Mouse (Mus musculus) regulatory T cell (primary cell): ENCODE measurements around the gene Sh3bgrl2.

Experiments
- in situ Hi-C: fragments of 300-600 bp; cut with MboI, MseI; formaldehyde crosslinking; loops from one replicate; pipeline ENCODE4 v1.15.1; 2025; ENCODE audit warnings: high pct_unique_total_duplicates

The Sh3bgrl2 gene

GRCm38 (mm10) chr9:83628669-83629612 lies 80.8 kb downstream of the Sh3bgrl2 start:
- in situ Hi-C loops = no loop called here

GRCm38 (mm10) chr9:83630341-83630740 lies 82.2 kb downstream of the Sh3bgrl2 start:
- in situ Hi-C loops = no loop called here

- in situ Hi-C loops = no loop called here
These were observed 83.8 kb downstream of the Sh3bgrl2 start for GRCm38 (mm10) chr9:83631920-83632319.

- in situ Hi-C loops = no loop called here
These were observed 86.6 kb downstream of the Sh3bgrl2 start for GRCm38 (mm10) chr9:83634703-83635102.

GRCm38 (mm10) chr9:83635997-83636396 lies 87.9 kb downstream of the Sh3bgrl2 start:
- in situ Hi-C loops = no loop called here

GRCm38 (mm10) chr9:83643139-83643538 lies 95.0 kb downstream of the Sh3bgrl2 start:
- in situ Hi-C loops = no loop called here

GRCm38 (mm10) chr9:83643833-83644232 lies 95.7 kb downstream of the Sh3bgrl2 start:
- in situ Hi-C loops = no loop called here

- in situ Hi-C loops = no loop called here
These were observed 98.1 kb downstream of the Sh3bgrl2 start for GRCm38 (mm10) chr9:83646215-83646614.

- in situ Hi-C loops = no loop called here
These were observed 98.6 kb downstream of the Sh3bgrl2 start for GRCm38 (mm10) chr9:83646691-83647090.

- in situ Hi-C loops = no loop called here
These were observed 100.0 kb downstream of the Sh3bgrl2 start for GRCm38 (mm10) chr9:83647919-83648705.

- in situ Hi-C loops = no loop called here
These were observed 100.6 kb downstream of the Sh3bgrl2 start for GRCm38 (mm10) chr9:83648733-83649132.

GRCm38 (mm10) chr9:83652015-83652414 lies 103.9 kb downstream of the Sh3bgrl2 start:
- in situ Hi-C loops = no loop called here

- in situ Hi-C loops = no loop called here
These were observed 104.6 kb downstream of the Sh3bgrl2 start for GRCm38 (mm10) chr9:83652590-83653172.

GRCm38 (mm10) chr9:83654601-83655000 lies 106.5 kb downstream of the Sh3bgrl2 start:
- in situ Hi-C loops = no loop called here

GRCm38 (mm10) chr9:83656960-83657651 lies 109.0 kb downstream of the Sh3bgrl2 start:
- in situ Hi-C loops = no loop called here

GRCm38 (mm10) chr9:83657652-83658002 lies 109.5 kb downstream of the Sh3bgrl2 start:
- in situ Hi-C loops = no loop called here

GRCm38 (mm10) chr9:83659081-83659480 lies 111.0 kb downstream of the Sh3bgrl2 start:
- in situ Hi-C loops = no loop called here

GRCm38 (mm10) chr9:83661811-83662210 lies 113.7 kb downstream of the Sh3bgrl2 start:
- in situ Hi-C loops = no loop called here

- in situ Hi-C loops = no loop called here
These were observed 116.1 kb downstream of the Sh3bgrl2 start for GRCm38 (mm10) chr9:83663981-83664897.

GRCm38 (mm10) chr9:83664951-83665350 lies 116.8 kb downstream of the Sh3bgrl2 start:
- in situ Hi-C loops = no loop called here

- in situ Hi-C loops = no loop called here
These were observed 118.9 kb downstream of the Sh3bgrl2 start for GRCm38 (mm10) chr9:83667031-83667430.
